Mouse (Mus musculus): ENCODE results near the gene Dnm3. TPM values are rescaled to one million over a fixed set of nuclear protein-coding genes. Genes with fewer than 3 reads are reported as not detected.

Gene Dnm3
- polyA plus RNA-seq, 1 experiment: 1.6 TPM

GRCm38 (mm10) chr1:162184003-162184748, 293.7 kb downstream of the Dnm3 start:
- TF ChIP-seq FOSL1 (IDR thresholded peaks at IDR 0.05; ENCODE audit: insufficient read depth, low read length, poor library complexity, severe bottlenecking): no peak
- no peak for TF ChIP-seq MAX (IDR thresholded peaks at IDR 0.05)
- no peak for TF ChIP-seq MYOD1 (IDR thresholded peaks at IDR 0.05; ENCODE audit: control insufficient read depth, insufficient read length, low read depth)
- no peak for TF ChIP-seq CTCF (IDR thresholded peaks at IDR 0.05; ENCODE audit: control insufficient read depth, insufficient read depth, insufficient read length)
- H3K4me3 ChIP-seq (ENCODE audit: insufficient read depth, poor library complexity, severe bottlenecking): no peak overlapping the region
- no peaks in the 10 kb centered on the region for H3K36me3 ChIP-seq (ENCODE audit: control insufficient read depth, insufficient read depth)
- no peaks in the 10 kb centered on the region for H3K79me2 ChIP-seq (ENCODE audit: control insufficient read depth, insufficient read depth)
- H3K79me3 ChIP-seq (ENCODE audit: low read depth): no peaks in the 10 kb centered on the region
- no peak overlapping the region for H3ac ChIP-seq (ENCODE audit: control insufficient read depth, insufficient read length, low read depth)
- H3K27me3 ChIP-seq (ENCODE audit: control insufficient read depth, insufficient read depth, insufficient read length): no peaks in the 10 kb centered on the region

GRCm38 (mm10) chr1:162183438-162183837, 294.4 kb downstream of the Dnm3 start:
- Histone ChIP-seq H3ac (ENCODE audit: control insufficient read depth, insufficient read length, low read depth) (no peak overlapping the region), H3K79me2 (ENCODE audit: control insufficient read depth, insufficient read depth) (no peaks in the 10 kb centered on the region), H3K79me3 (ENCODE audit: low read depth) (no peaks in the 10 kb centered on the region), H3K4me3 (ENCODE audit: insufficient read depth, poor library complexity, severe bottlenecking) (no peak overlapping the region), H3K27me3 (ENCODE audit: control insufficient read depth, insufficient read depth, insufficient read length) (no peaks in the 10 kb centered on the region), H3K36me3 (ENCODE audit: control insufficient read depth, insufficient read depth) (no peaks in the 10 kb centered on the region)
- TF ChIP-seq MAX (IDR thresholded peaks at IDR 0.05) (no peak), USF1 (IDR thresholded peaks at IDR 0.05; ENCODE audit: low read depth) (no peak), CEBPB (IDR thresholded peaks at IDR 0.05; ENCODE audit: low read depth) (no peak), MYOD1 (IDR thresholded peaks at IDR 0.05; ENCODE audit: control insufficient read depth, insufficient read length, low read depth) (no peak), MYOG (IDR thresholded peaks at IDR 0.05; ENCODE audit: control insufficient read depth, extremely low read depth, insufficient read length) (no peak), FOSL1 (IDR thresholded peaks at IDR 0.05; ENCODE audit: insufficient read depth, low read length, poor library complexity, severe bottlenecking) (no peak), CTCF (IDR thresholded peaks at IDR 0.05; ENCODE audit: control insufficient read depth, insufficient read depth, insufficient read length) (no peak)

GRCm38 (mm10) chr1:162181187-162181975, 296.5 kb downstream of the Dnm3 start:
- TF ChIP-seq MAX (IDR thresholded peaks at IDR 0.05): no peak
- TF ChIP-seq MYOD1 (IDR thresholded peaks at IDR 0.05; ENCODE audit: control insufficient read depth, insufficient read length, low read depth): no peak
- no peak for TF ChIP-seq MYOG (IDR thresholded peaks at IDR 0.05; ENCODE audit: control insufficient read depth, extremely low read depth, insufficient read length)
- TF ChIP-seq CTCF (IDR thresholded peaks at IDR 0.05; ENCODE audit: control insufficient read depth, insufficient read depth, insufficient read length): no peak
- TF ChIP-seq CEBPB (IDR thresholded peaks at IDR 0.05; ENCODE audit: low read depth): no peak
- no peak for TF ChIP-seq FOSL1 (IDR thresholded peaks at IDR 0.05; ENCODE audit: insufficient read depth, low read length, poor library complexity, severe bottlenecking)
- no peak for TF ChIP-seq USF1 (IDR thresholded peaks at IDR 0.05; ENCODE audit: low read depth)
- H3K79me2 ChIP-seq (ENCODE audit: control insufficient read depth, insufficient read depth): no peaks in the 10 kb centered on the region
- H3K36me3 ChIP-seq (ENCODE audit: control insufficient read depth, insufficient read depth): no peaks in the 10 kb centered on the region
- H3K79me3 ChIP-seq (ENCODE audit: low read depth): no peaks in the 10 kb centered on the region
- H3K4me3 ChIP-seq (ENCODE audit: insufficient read depth, poor library complexity, severe bottlenecking): no peak overlapping the region
- no peaks in the 10 kb centered on the region for H3K27me3 ChIP-seq (ENCODE audit: control insufficient read depth, insufficient read depth, insufficient read length)
- H3ac ChIP-seq (ENCODE audit: control insufficient read depth, insufficient read length, low read depth): no peak overlapping the region

GRCm38 (mm10) chr1:162180451-162180850, 297.4 kb downstream of the Dnm3 start:
- no peaks in the 10 kb centered on the region for H3K79me2 ChIP-seq (ENCODE audit: control insufficient read depth, insufficient read depth)
- no peaks in the 10 kb centered on the region for H3K27me3 ChIP-seq (ENCODE audit: control insufficient read depth, insufficient read depth, insufficient read length)
- TF ChIP-seq CEBPB (IDR thresholded peaks at IDR 0.05; ENCODE audit: low read depth) (no peak), FOSL1 (IDR thresholded peaks at IDR 0.05; ENCODE audit: insufficient read depth, low read length, poor library complexity, severe bottlenecking) (no peak), MYOD1 (IDR thresholded peaks at IDR 0.05; ENCODE audit: control insufficient read depth, insufficient read length, low read depth) (no peak), MYOG (IDR thresholded peaks at IDR 0.05; ENCODE audit: control insufficient read depth, extremely low read depth, insufficient read length) (no peak), CTCF (IDR thresholded peaks at IDR 0.05; ENCODE audit: control insufficient read depth, insufficient read depth, insufficient read length) (no peak), USF1 (IDR thresholded peaks at IDR 0.05; ENCODE audit: low read depth) (no peak), MAX (IDR thresholded peaks at IDR 0.05) (no peak)
- H3ac ChIP-seq (ENCODE audit: control insufficient read depth, insufficient read length, low read depth): no peak overlapping the region
- H3K36me3 ChIP-seq (ENCODE audit: control insufficient read depth, insufficient read depth): no peaks in the 10 kb centered on the region
- no peaks in the 10 kb centered on the region for H3K79me3 ChIP-seq (ENCODE audit: low read depth)
- no peak overlapping the region for H3K4me3 ChIP-seq (ENCODE audit: insufficient read depth, poor library complexity, severe bottlenecking)

GRCm38 (mm10) chr1:162179401-162179800, 298.4 kb downstream of the Dnm3 start:
- Histone ChIP-seq H3K79me2 (ENCODE audit: control insufficient read depth, insufficient read depth) (no peaks in the 10 kb centered on the region), H3K79me3 (ENCODE audit: low read depth) (no peaks in the 10 kb centered on the region), H3K4me3 (ENCODE audit: insufficient read depth, poor library complexity, severe bottlenecking) (no peak overlapping the region), H3K27me3 (ENCODE audit: control insufficient read depth, insufficient read depth, insufficient read length) (no peaks in the 10 kb centered on the region), H3K36me3 (ENCODE audit: control insufficient read depth, insufficient read depth) (no peaks in the 10 kb centered on the region), H3ac (ENCODE audit: control insufficient read depth, insufficient read length, low read depth) (no peak overlapping the region)
- TF ChIP-seq MAX (IDR thresholded peaks at IDR 0.05) (no peak), FOSL1 (IDR thresholded peaks at IDR 0.05; ENCODE audit: insufficient read depth, low read length, poor library complexity, severe bottlenecking) (no peak), MYOG (IDR thresholded peaks at IDR 0.05; ENCODE audit: control insufficient read depth, extremely low read depth, insufficient read length) (no peak), CEBPB (IDR thresholded peaks at IDR 0.05; ENCODE audit: low read depth) (no peak), CTCF (IDR thresholded peaks at IDR 0.05; ENCODE audit: control insufficient read depth, insufficient read depth, insufficient read length) (no peak), MYOD1 (IDR thresholded peaks at IDR 0.05; ENCODE audit: control insufficient read depth, insufficient read length, low read depth) (no peak), USF1 (IDR thresholded peaks at IDR 0.05; ENCODE audit: low read depth) (no peak)

Data from C2C12 (cell line).